ENCODE assay signal across 15 mouse cellular contexts in genomic region chr3:79887966-79888365, GRCm38 (mm10). TPM values are rescaled to one million over a fixed set of nuclear protein-coding genes. Genes with fewer than 3 reads are reported as not detected.
A peak's percentile ranks its signal among the peaks of the same experiment; 100 is the strongest.
DNase-seq lines count a peak whose midpoint lies in the region; ATAC-seq lines count a peak whose summit lies in the region.
"Had no signal": no experiment of that assay in that cellular context is flagged by ENCODE, and none has a peak within 500 bp of the region (broad histone marks: within the 10 kb centered on the region; RNA-seq: fewer than 3 reads in every experiment).

No protein-coding gene starts in this region.

- H3K36me3 ChIP-seq in heart, embryonic 13.5 days: peaks cover 8% of the 10 kb centered on the region
- no peaks in the 10 kb centered on the region for H3K36me3 ChIP-seq in lung, embryonic 16.5 days (ENCODE audit: control insufficient read depth, insufficient read depth, low read length)
- H3K36me3 ChIP-seq in embryonic facial prominence, embryonic 15.5 days: no peaks in the 10 kb centered on the region
- no peaks in the 10 kb centered on the region for H3K36me3 ChIP-seq in neural tube, embryonic 13.5 days
- H3K36me3 ChIP-seq: liver, embryonic 15.5 days had no signal

- peaks cover 46% of the 10 kb centered on the region for H3K4me1 ChIP-seq in heart, embryonic 13.5 days
- peaks cover 14% of the 10 kb centered on the region for H3K4me1 ChIP-seq in lung, embryonic 16.5 days (replicated peaks; ENCODE audit: control insufficient read depth, insufficient read depth, low read length)
- H3K4me1 ChIP-seq in embryonic facial prominence, embryonic 15.5 days: peaks cover 22% of the 10 kb centered on the region
- peaks cover 19% of the 10 kb centered on the region for H3K4me1 ChIP-seq in neural tube, embryonic 13.5 days (replicated peaks)

- H3K4me2 ChIP-seq in heart, embryonic 13.5 days: peak overlapping the region; percentile 80
- peak overlapping the region; percentile 55 for H3K4me2 ChIP-seq in lung, embryonic 16.5 days (ENCODE audit: low read depth, low read length)
- peak overlapping the region; percentile 8; the same call in 1 of the 2 replicates for H3K4me2 ChIP-seq in embryonic facial prominence, embryonic 15.5 days (replicated peaks)
- H3K4me2 ChIP-seq in neural tube, embryonic 13.5 days: peak overlapping the region; percentile 48
- H3K4me2 ChIP-seq: liver, embryonic 15.5 days had no signal

- H3K9me3 ChIP-seq in heart, embryonic 13.5 days: no peaks in the 10 kb centered on the region
- no peaks in the 10 kb centered on the region for H3K9me3 ChIP-seq in lung, embryonic 16.5 days (ENCODE audit: control insufficient read depth, low read length)
- no peaks in the 10 kb centered on the region for H3K9me3 ChIP-seq in embryonic facial prominence, embryonic 15.5 days (replicated peaks)
- no peaks in the 10 kb centered on the region for H3K9me3 ChIP-seq in neural tube, embryonic 13.5 days
- H3K9me3 ChIP-seq: liver, embryonic 15.5 days had no signal

- peak overlapping the region; percentile 94 for H3K27ac ChIP-seq in heart, embryonic 13.5 days (replicated peaks)
- no peak overlapping the region for H3K27ac ChIP-seq in lung, embryonic 16.5 days (ENCODE audit: low read length)
- no peak overlapping the region for H3K27ac ChIP-seq in embryonic facial prominence, embryonic 15.5 days (replicated peaks)
- H3K27ac ChIP-seq in neural tube, embryonic 13.5 days (replicated peaks): no peak overlapping the region
- H3K27ac ChIP-seq: liver, embryonic 15.5 days had no signal

- H3K4me3 ChIP-seq in heart, embryonic 13.5 days: peak overlapping the region; percentile 61
- H3K4me3 ChIP-seq in lung, embryonic 16.5 days (ENCODE audit: low read length): peak overlapping the region; percentile 55
- peak overlapping the region; percentile 19 for H3K4me3 ChIP-seq in embryonic facial prominence, embryonic 15.5 days (replicated peaks)
- no peak overlapping the region; the same call in 1 of the 2 replicates for H3K4me3 ChIP-seq in neural tube, embryonic 13.5 days
- H3K4me3 ChIP-seq: erythroblast, embryonic 14.5 days; liver, embryonic 15.5 days had no signal

- peak overlapping the region; percentile 88 for H3K9ac ChIP-seq in heart, embryonic 13.5 days
- H3K9ac ChIP-seq in lung, embryonic 16.5 days (ENCODE audit: low read length): no peak overlapping the region
- no peak overlapping the region for H3K9ac ChIP-seq in embryonic facial prominence, embryonic 15.5 days
- H3K9ac ChIP-seq in neural tube, embryonic 13.5 days: no peak overlapping the region
- H3K9ac ChIP-seq: liver, embryonic 15.5 days had no signal

- no peak for ATAC-seq in heart, embryonic 13.5 days (ENCODE audit: extremely low read depth, insufficient number of reproducible peaks, low FRiP score, low TSS enrichment)
- no peak for ATAC-seq in lung, embryonic 16.5 days (ENCODE audit: low read depth)
- ATAC-seq in embryonic facial prominence, embryonic 15.5 days (ENCODE audit: insufficient number of reproducible peaks, low FRiP score, low TSS enrichment, low read depth): no peak
- ATAC-seq in neural tube, embryonic 13.5 days (ENCODE audit: low read depth): no peak
- ATAC-seq: inflammation-experienced regulatory T-cells, adult 6 months had no signal

- 45% methylated on average over 2 of the region's 2 CpGs for WGBS in heart, embryonic 13.5 days
- WGBS in lung, embryonic 16.5 days: 58% methylated on average over 2 of the region's 2 CpGs
- WGBS in embryonic facial prominence, embryonic 15.5 days: 85% methylated on average over 2 of the region's 2 CpGs
- 86% methylated on average over 2 of the region's 2 CpGs for WGBS in neural tube, embryonic 13.5 days

- no peaks in the 10 kb centered on the region for H3K27me3 ChIP-seq in heart, embryonic 13.5 days (replicated peaks)
- no peaks in the 10 kb centered on the region for H3K27me3 ChIP-seq in lung, embryonic 16.5 days (ENCODE audit: control insufficient read depth, insufficient read depth, low read depth, low read length)
- H3K27me3 ChIP-seq in embryonic facial prominence, embryonic 15.5 days: no peaks in the 10 kb centered on the region
- H3K27me3 ChIP-seq in neural tube, embryonic 13.5 days: no peaks in the 10 kb centered on the region
- H3K27me3 ChIP-seq: CH12.LX had no signal

- no peak for DNase-seq in heart, adult 8-10 months (ENCODE audit: low spot score)
- no peak for DNase-seq in lung, postnatal 10 days
- DNase-seq in frontal cortex, postnatal 36 days (ENCODE audit: low spot score in 2 of 2): no peak
- no peak for DNase-seq in layer of hippocampus, adult 9-10 months (ENCODE audit: low spot score)
- DNase-seq: cerebellum, postnatal 36 days; layer of hippocampus, postnatal 36 days; retina, postnatal 1 day had no signal

RNA-seq across cellular contexts. Expression of gene Fam198b, which starts 3.6 kb away (rescaled TPM):
- 43.8 and 54.8 TPM in 2 replicates for polyA plus RNA-seq in heart, embryonic 13.5 days (2015; fragmentation: Nextera tagmentation; extraction: Ambion mirVana)
- 10 to 100 TPM in 3 of 4 experiments, 1 to 10 TPM in 1; 10.0 to 15.6 (median 15.2) TPM for total RNA-seq in heart, adult 8-10 months (2022)
- polyA plus RNA-seq in lung, embryonic 16.5 days (2015; fragmentation: Nextera tagmentation; extraction: Ambion mirVana): 31.0 and 32.9 TPM in 2 replicates
- polyA plus RNA-seq in embryonic facial prominence, embryonic 15.5 days (2015; fragmentation: Nextera tagmentation; extraction: Ambion mirVana): 15.6 and 17.2 TPM in 2 replicates
- 7.2 and 7.8 TPM in 2 replicates for polyA plus RNA-seq in neural tube, embryonic 13.5 days (2015; fragmentation: Nextera tagmentation; extraction: Ambion mirVana)

RNA-seq across cellular contexts. Expression of gene Tmem144, which starts 35.4 kb away (rescaled TPM):
- polyA plus RNA-seq in heart, embryonic 13.5 days (2015; fragmentation: Nextera tagmentation; extraction: Ambion mirVana): 9.3 and 12.1 TPM in 2 replicates
- total RNA-seq in heart, adult 8-10 months (2022): 10 to 100 TPM; 14.9 to 20.3 (median 16.1) TPM
- 4.9 and 5.2 TPM in 2 replicates for polyA plus RNA-seq in lung, embryonic 16.5 days (2015; fragmentation: Nextera tagmentation; extraction: Ambion mirVana)
- polyA plus RNA-seq in embryonic facial prominence, embryonic 15.5 days (2015; fragmentation: Nextera tagmentation; extraction: Ambion mirVana): 3.2 and 3.8 TPM in 2 replicates
- 1.2 and 1.6 TPM in 2 replicates for polyA plus RNA-seq in neural tube, embryonic 13.5 days (2015; fragmentation: Nextera tagmentation; extraction: Ambion mirVana)
- polyA plus RNA-seq: erythroblast, embryonic 14.5 days had no signal

Comparison
In these comparisons a context has a peak if more than half of its experiments do, and no peak if none do; other contexts are left out.
1. H3K4me2 ChIP-seq: peak in every context shown above with its lines; median percentile 80 in heart, embryonic 13.5 days; 55 in lung, embryonic 16.5 days; 48 in neural tube, embryonic 13.5 days; 8 in embryonic facial prominence, embryonic 15.5 days.